Mouse (Mus musculus) midbrain, embryonic 11.5 days (tissue): ENCODE data around the gene Uggt2. TPM values are rescaled to one million over a fixed set of nuclear protein-coding genes. Genes with fewer than 3 reads are reported as not detected.

Source experiments
- ATAC-seq: fragments of 200-750 bp; cut with Nextera tagmentation; 2 replicates; pipeline ENCODE4 v1.8.0; 2017; ENCODE audit warnings: moderate TSS enrichment, moderate library complexity; ENCODE audit not compliant: low FRiP score
- DNase-seq: peaks from one replicate; pipeline ENCODE4 v3.0.0; 2015; ENCODE audit warnings: low spot score; ENCODE audit errors: missing footprints
- H3K27ac ChIP-seq: fragments of 300-500 bp; sonication (generic); 2 replicates; pipeline ENCODE4 v1.5.1; 2014; ENCODE audit warnings: low read depth, low read length
- H3K27me3 ChIP-seq: fragments of 300-500 bp; sonication (generic); 2 replicates; pipeline ENCODE4 v1.6.1; 2014; ENCODE audit warnings: mild to moderate bottlenecking, low read length, moderate library complexity, mixed read lengths; ENCODE audit not compliant: control insufficient read depth, insufficient read depth
- H3K36me3 ChIP-seq: fragments of 300-500 bp; sonication (generic); 2 replicates; pipeline ENCODE4 v1.6.1; 2014; ENCODE audit warnings: mild to moderate bottlenecking, low read length, moderate library complexity, mixed read lengths; ENCODE audit not compliant: control insufficient read depth, insufficient read depth
- H3K4me1 ChIP-seq: fragments of 300-500 bp; sonication (generic); 2 replicates; pipeline ENCODE4 v1.6.1; 2014; ENCODE audit warnings: low read length; ENCODE audit not compliant: control insufficient read depth, insufficient read depth
- H3K4me2 ChIP-seq: fragments of 300-500 bp; sonication (generic); 2 replicates; pipeline ENCODE4 v1.6.1; 2014; ENCODE audit warnings: mild to moderate bottlenecking, moderate library complexity
- H3K4me3 ChIP-seq: fragments of 300-500 bp; sonication (generic); 2 replicates; pipeline ENCODE4 v1.5.1; 2014; ENCODE audit warnings: low read depth, low read length
- H3K9ac ChIP-seq: fragments of 300-500 bp; sonication (generic); 2 replicates; pipeline ENCODE4 v1.6.1; 2014; ENCODE audit warnings: low read length
- H3K9me3 ChIP-seq: fragments of 300-500 bp; sonication (generic); 2 replicates; pipeline ENCODE4 v1.6.1; 2016; ENCODE audit warnings: low read length; ENCODE audit not compliant: control insufficient read depth
- WGBS: fragments of 180-500 bp; shearing (Covaris S2); extraction: QIAGEN DNeasy Blood & Tissue Kit; methylation state at CpG from one replicate; pipeline ENCODE4 v1.1.7; 2014; 5-methylcytosine and 5-hydroxymethylcytosine counted together
- polyA plus RNA-seq: library from polyadenylated mRNA; unstranded; fragments of >200 nt; fragmentation: Nextera tagmentation; extraction: Ambion mirVana; gene quantifications from 2 replicates; pipeline ENCODE4 v1.2.1, GENCODE M21; 2014

Gene Uggt2
- polyA plus RNA-seq, 1 experiment from 2014 or later = 15.1 TPM

DNA sequence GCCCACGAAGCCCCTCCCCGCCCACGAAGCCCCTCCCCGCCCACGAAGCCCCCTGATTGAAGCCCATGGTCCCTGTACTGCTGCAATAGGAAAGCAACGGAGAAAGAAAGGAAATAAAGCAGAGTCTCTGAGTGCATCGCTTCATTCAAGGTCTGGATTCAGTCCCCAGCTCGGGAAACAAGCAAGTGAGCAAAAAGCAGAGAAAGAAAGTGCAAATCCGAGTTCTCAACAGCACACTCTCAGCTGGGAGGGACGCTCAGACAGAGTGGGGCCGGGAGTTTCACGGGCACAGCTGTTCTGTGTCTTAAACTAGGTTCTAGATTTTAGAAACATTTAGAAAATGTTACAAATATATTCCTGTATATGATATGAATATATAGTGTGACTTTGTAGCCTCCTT, 24.4 kb upstream of the Uggt2 start:
- H3K27me3 ChIP-seq = no peaks in the 10 kb centered on the region
- peak; percentile 89 for DNase-seq
- peak overlapping the region; percentile 31 for H3K4me3 ChIP-seq
- no peaks in the 10 kb centered on the region for H3K4me1 ChIP-seq
- peak overlapping the region; percentile 55 for H3K4me2 ChIP-seq
- no peaks in the 10 kb centered on the region for H3K36me3 ChIP-seq
- H3K9ac ChIP-seq = peak overlapping the region; percentile 35; the same call in 1 of the 2 replicates
- 4% methylated on average over 12 of the region's 12 CpGs for WGBS
- no peak overlapping the region for H3K27ac ChIP-seq
- no peaks in the 10 kb centered on the region for H3K9me3 ChIP-seq
- ATAC-seq = peak; percentile 64

DNA sequence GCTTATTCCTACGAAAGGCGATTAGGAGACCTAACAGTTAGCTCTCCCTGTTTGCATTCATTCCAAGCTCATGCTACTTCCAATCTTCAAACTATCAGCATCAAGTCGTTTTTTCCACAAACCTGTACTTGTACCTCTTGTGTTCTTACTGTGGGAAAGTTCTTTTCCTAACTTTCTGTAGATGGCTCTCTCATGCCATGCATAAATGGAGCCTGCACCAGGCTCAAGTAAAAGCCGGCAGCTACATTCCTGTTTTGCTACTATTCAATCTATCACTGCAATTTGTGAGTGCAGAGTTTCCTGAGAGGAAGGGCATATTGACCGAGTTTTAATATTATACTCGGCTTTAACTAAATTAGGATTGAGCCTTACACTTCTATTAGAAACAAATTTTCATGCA, 13.3 kb upstream of the Uggt2 start:
- Histone ChIP-seq H3K9ac (no peak overlapping the region), H3K27me3 (no peaks in the 10 kb centered on the region), H3K36me3 (no peaks in the 10 kb centered on the region), H3K4me3 (no peak overlapping the region), H3K27ac (no peak overlapping the region), H3K4me2 (no peak overlapping the region), H3K4me1 (no peaks in the 10 kb centered on the region), H3K9me3 (no peaks in the 10 kb centered on the region)
- DNase-seq (no peak), ATAC-seq (no peak)
- WGBS = 82% methylated on average over 6 of the region's 6 CpGs

DNA sequence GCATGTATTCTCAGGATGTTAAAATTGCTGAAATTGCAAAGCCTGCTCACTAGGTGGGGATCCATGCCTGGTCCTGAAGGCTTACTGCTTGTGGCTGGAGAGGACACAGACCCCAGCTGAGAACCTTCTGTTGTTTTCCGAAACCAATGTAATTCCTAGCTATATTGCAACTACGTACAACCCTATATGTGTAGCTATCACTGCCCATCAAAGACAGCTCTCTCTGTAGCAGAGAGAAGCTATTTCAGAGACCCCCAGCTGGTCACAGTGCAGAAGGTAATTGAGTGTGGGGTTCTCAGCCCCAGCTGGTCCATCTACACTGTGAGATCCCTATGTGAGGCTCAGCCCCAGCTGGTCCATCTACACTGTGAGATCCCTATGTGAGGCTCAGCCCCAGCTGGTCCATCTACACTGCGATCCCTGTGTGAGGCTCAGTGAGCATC, 10.6 kb upstream of the Uggt2 start:
- H3K9ac ChIP-seq = no peak overlapping the region
- WGBS = 90% methylated on average over 3 of the region's 3 CpGs

DNA sequence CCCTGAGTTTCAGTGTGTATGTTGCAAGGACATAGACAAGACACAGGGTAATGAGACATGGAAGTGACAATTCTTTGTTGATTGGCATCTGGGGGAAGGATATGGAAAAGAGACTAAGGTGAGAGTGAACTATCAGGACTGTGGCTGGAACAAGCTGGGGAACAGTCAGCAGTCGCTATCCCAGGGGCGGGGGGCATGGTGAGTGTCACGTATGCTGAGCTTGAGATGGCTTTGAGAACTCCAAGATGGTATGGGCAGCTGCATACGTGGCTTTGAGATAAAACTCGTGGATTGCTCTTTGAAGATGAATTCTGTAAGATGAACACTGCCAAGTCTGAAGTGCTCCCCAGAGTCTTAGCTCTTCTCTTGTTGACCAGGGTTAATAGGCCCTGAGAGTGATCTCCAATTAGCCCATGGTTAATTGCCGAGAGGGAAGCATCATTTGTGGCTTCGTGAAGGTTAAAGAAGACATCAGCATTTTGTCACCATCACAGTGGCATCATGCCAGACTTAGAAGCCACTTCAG, 9.6 kb upstream of the Uggt2 start:
- 77% methylated on average over 7 of the region's 7 CpGs for WGBS
- H3K36me3 ChIP-seq = no peaks in the 10 kb centered on the region
- H3K4me2 ChIP-seq = no peak overlapping the region
- H3K9ac ChIP-seq = no peak overlapping the region
- H3K4me3 ChIP-seq = no peak overlapping the region
- no peaks in the 10 kb centered on the region for H3K4me1 ChIP-seq
- H3K27me3 ChIP-seq = no peaks in the 10 kb centered on the region
- no peak for DNase-seq
- ATAC-seq = no peak
- H3K27ac ChIP-seq = no peak overlapping the region
- H3K9me3 ChIP-seq = no peaks in the 10 kb centered on the region

More for the DNA sequence above, 10.6 kb upstream of the Uggt2 start:
- ATAC-seq (no peak), DNase-seq (no peak)
- Histone ChIP-seq H3K27me3 (no peaks in the 10 kb centered on the region), H3K4me1 (no peaks in the 10 kb centered on the region), H3K4me2 (no peak overlapping the region), H3K27ac (no peak overlapping the region), H3K9me3 (no peaks in the 10 kb centered on the region), H3K36me3 (no peaks in the 10 kb centered on the region), H3K4me3 (no peak overlapping the region)

DNA sequence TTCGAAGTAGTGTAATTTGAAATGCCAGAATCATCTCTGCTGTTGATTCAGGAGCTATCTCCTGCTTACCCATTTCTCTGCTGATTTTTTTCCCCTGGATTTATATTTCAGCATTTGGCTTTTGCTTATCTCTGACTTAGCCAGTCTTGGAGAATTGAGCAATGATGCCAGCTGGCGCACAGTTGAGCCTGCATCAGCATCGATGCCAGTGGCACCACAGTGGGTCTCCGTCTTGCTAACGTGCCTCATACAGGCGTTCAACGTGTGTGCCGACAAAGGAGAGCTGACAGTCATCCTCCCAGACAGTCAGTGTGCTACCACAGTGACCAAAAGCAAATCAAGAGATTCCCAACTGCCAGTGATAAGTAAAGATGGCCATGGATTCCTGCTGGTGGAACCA, 8.4 kb upstream of the Uggt2 start:
- DNase-seq (no peak), ATAC-seq (no peak)
- 91% methylated on average over 8 of the region's 8 CpGs for whole genome bisulfite sequencing
- Histone ChIP-seq H3K9me3 (no peaks in the 10 kb centered on the region), H3K4me1 (no peaks in the 10 kb centered on the region), H3K27ac (no peak overlapping the region), H3K4me2 (no peak overlapping the region), H3K27me3 (no peaks in the 10 kb centered on the region), H3K9ac (no peak overlapping the region), H3K4me3 (no peak overlapping the region), H3K36me3 (no peaks in the 10 kb centered on the region)

DNA sequence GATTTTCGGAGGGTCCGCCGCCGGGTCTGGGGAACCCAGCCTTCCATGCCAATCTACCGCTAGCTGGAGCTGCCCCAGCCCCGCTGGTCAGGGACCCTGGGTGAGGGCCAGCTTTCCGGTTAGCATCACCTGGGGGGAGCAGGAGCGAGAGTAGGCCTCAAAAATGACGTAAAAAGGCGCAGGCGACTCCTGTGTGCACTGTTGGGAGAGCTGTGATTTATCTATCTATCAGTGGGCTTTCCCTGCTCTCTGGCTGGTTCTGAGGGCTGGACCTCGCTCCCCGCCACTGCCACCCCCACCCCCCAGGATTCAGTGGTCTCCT, 301 bp upstream of the Uggt2 start:
- H3K4me2 ChIP-seq = peak overlapping the region; percentile 74
- no peak for DNase-seq
- ATAC-seq = peak; percentile 84

DNA sequence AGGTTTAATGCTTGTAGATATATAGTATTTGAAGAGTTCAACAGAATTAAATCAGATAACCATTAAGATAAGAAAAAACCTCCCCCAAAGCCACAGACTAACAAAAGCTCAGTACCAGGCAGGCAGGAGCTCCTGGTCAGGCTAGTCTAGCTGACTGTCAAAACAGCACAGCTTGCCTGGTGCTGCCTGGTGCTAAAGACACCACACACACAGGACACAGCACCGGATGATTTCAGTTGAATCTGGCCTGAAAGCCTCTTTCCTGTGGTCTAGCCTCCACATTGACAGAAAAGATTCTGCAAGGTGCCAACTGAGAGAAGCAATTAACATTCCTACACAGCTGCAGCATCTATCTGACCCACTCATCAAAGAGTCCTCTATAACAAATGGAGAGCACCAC, 37.4 kb downstream of the Uggt2 start:
- no peak for ATAC-seq
- H3K9me3 ChIP-seq = no peaks in the 10 kb centered on the region
- no peaks in the 10 kb centered on the region for H3K27me3 ChIP-seq
- H3K9ac ChIP-seq = no peak overlapping the region
- no peak overlapping the region for H3K4me3 ChIP-seq
- no peak overlapping the region for H3K27ac ChIP-seq
- H3K4me2 ChIP-seq = no peak overlapping the region
- no peaks in the 10 kb centered on the region for H3K36me3 ChIP-seq
- WGBS = 86% methylated on average over 1 of the region's 1 CpGs
- no peak for DNase-seq
- no peaks in the 10 kb centered on the region for H3K4me1 ChIP-seq

More for the DNA sequence above, 301 bp upstream of the Uggt2 start:
- peak overlapping the region; percentile 78 for H3K4me3 ChIP-seq
- H3K9me3 ChIP-seq = no peaks in the 10 kb centered on the region
- under 1% methylated on average over 13 of the region's 13 CpGs for WGBS
- H3K36me3 ChIP-seq = no peaks in the 10 kb centered on the region
- H3K27me3 ChIP-seq = no peaks in the 10 kb centered on the region
- H3K9ac ChIP-seq = peak overlapping the region; percentile 93
- peaks cover 5% of the 10 kb centered on the region; the same call in 1 of the 2 replicates for H3K4me1 ChIP-seq
- peak overlapping the region; percentile 72 for H3K27ac ChIP-seq

DNA sequence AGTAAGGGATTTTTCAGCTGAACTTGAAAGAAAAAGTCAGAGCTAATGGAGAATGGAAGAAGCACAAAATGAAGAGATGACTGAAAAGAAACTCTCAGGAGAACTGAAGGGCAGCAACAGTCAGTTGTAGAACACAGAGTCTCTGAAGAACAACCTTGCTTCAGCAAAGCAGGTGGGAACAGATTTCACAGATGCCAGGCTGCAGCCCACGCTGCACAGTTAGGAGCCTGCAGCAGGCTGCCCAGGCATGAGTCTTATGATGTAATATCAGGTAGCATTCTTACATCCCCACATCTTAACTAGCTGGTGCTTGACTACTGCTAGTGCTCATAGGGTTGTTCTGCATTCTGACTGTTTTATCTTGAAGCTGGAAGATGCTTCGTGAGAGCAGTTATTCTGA, 38.5 kb downstream of the Uggt2 start:
- no peak overlapping the region for H3K4me2 ChIP-seq
- no peaks in the 10 kb centered on the region for H3K27me3 ChIP-seq
- ATAC-seq (no peak), DNase-seq (no peak)
- no peak overlapping the region for H3K27ac ChIP-seq
- H3K9ac ChIP-seq = no peak overlapping the region
- H3K4me1 ChIP-seq = no peaks in the 10 kb centered on the region
- H3K4me3 ChIP-seq = no peak overlapping the region
- H3K36me3 ChIP-seq = no peaks in the 10 kb centered on the region
- 90% methylated on average over 2 of the region's 2 CpGs for WGBS
- H3K9me3 ChIP-seq = no peaks in the 10 kb centered on the region

DNA sequence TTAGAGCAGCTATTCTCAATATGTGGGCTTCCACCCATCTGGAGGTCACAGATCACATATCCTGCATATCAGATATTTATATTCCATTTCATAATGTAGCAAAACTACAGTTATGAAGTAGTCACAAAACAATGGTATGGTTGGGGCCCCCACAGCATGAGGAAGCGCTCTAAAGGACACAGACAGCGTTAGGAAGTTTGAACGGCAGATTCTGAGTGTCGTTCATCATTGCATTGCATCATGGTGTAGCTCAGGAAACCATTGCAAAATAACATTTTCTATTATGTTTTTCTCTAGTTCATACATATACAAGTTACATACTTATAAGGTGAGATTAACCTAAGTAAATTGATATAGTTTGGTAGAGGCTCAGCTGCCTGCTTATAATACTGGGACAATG, 42.2 kb downstream of the Uggt2 start:
- no peaks in the 10 kb centered on the region for H3K36me3 ChIP-seq
- H3K4me2 ChIP-seq = no peak overlapping the region
- H3K4me1 ChIP-seq = no peaks in the 10 kb centered on the region
- no peak for DNase-seq
- H3K4me3 ChIP-seq = no peak overlapping the region
- no peak for ATAC-seq
- no peak overlapping the region for H3K9ac ChIP-seq
- WGBS = 97% methylated on average over 4 of the region's 4 CpGs
- H3K27ac ChIP-seq = no peak overlapping the region
- no peaks in the 10 kb centered on the region for H3K9me3 ChIP-seq
- no peaks in the 10 kb centered on the region for H3K27me3 ChIP-seq

DNA sequence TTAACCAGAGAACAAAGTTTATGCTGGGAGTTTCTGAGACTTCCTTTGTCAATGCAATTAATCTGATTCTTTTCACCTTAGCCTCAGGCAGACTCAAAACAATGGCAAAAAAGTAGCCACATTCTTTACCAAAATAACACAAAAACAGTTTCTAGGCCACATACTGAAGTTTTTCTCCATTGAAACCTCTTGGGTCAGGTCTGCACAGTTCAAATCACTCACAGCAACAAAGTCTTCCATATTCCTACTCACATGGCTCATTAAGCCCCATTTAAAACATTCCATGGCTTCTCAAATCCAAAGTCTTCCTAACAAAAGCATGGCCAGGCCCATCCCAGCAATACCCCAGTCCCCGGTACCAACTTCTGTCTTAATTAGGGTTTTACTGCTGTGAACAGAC, 46.3 kb downstream of the Uggt2 start:
- H3K4me2 ChIP-seq = no peak overlapping the region
- ATAC-seq (no peak), DNase-seq (no peak)
- no peaks in the 10 kb centered on the region for H3K36me3 ChIP-seq
- H3K4me1 ChIP-seq = no peaks in the 10 kb centered on the region
- H3K9me3 ChIP-seq = no peaks in the 10 kb centered on the region
- H3K27ac ChIP-seq = no peak overlapping the region
- no peak overlapping the region for H3K4me3 ChIP-seq
- no peak overlapping the region for H3K9ac ChIP-seq
- H3K27me3 ChIP-seq = no peaks in the 10 kb centered on the region
- WGBS = 67% methylated on average over 1 of the region's 1 CpGs
